Mouse (Mus musculus): ENCODE results near the gene Map2k6. TPM values are rescaled to one million over a fixed set of nuclear protein-coding genes. Genes with fewer than 3 reads are reported as not detected.

The Map2k6 gene
- polyA plus RNA-seq, 1 experiment: 12.5 TPM

- TF ChIP-seq CTCF (IDR thresholded peaks at IDR 0.05; ENCODE audit: borderline replicate concordance, insufficient read depth, low read depth, low read length) (no peak), POLR2A (IDR thresholded peaks at IDR 0.05; ENCODE audit: borderline replicate concordance, insufficient read depth, low read length) (no peak)
- no peaks in the 10 kb centered on the region for H3K4me1 ChIP-seq (ENCODE audit: control insufficient read depth, insufficient read depth, low read length)
- H3K27me3 ChIP-seq (ENCODE audit: control insufficient read depth, insufficient read depth, low read length): no peaks in the 10 kb centered on the region
- no peak overlapping the region for H3K4me3 ChIP-seq (replicated peaks; ENCODE audit: insufficient read depth, low read depth, low read length)
- 80% methylated on average over 9 of the region's 9 CpGs for WGBS
- no peak overlapping the region for H3K27ac ChIP-seq (ENCODE audit: insufficient read depth, low read length)
- no peak for DNase-seq
Observed at GRCm38 (mm10) chr11:110405607-110406006, 6.7 kb downstream of the Map2k6 start.

- H3K4me1 ChIP-seq (ENCODE audit: control insufficient read depth, insufficient read depth, low read length): no peaks in the 10 kb centered on the region
- no peak for DNase-seq
- TF ChIP-seq POLR2A (IDR thresholded peaks at IDR 0.05; ENCODE audit: borderline replicate concordance, insufficient read depth, low read length): no peak
- no peak for TF ChIP-seq CTCF (IDR thresholded peaks at IDR 0.05; ENCODE audit: borderline replicate concordance, insufficient read depth, low read depth, low read length)
- H3K27ac ChIP-seq (ENCODE audit: insufficient read depth, low read length): no peak overlapping the region
- H3K4me3 ChIP-seq (replicated peaks; ENCODE audit: insufficient read depth, low read depth, low read length): no peak overlapping the region
- WGBS: 91% methylated on average over 12 of the region's 12 CpGs
- no peaks in the 10 kb centered on the region for H3K27me3 ChIP-seq (ENCODE audit: control insufficient read depth, insufficient read depth, low read length)
Observed at GRCm38 (mm10) chr11:110409131-110409530, 10.2 kb downstream of the Map2k6 start.

- TF ChIP-seq POLR2A (IDR thresholded peaks at IDR 0.05; ENCODE audit: borderline replicate concordance, insufficient read depth, low read length) (no peak), CTCF (IDR thresholded peaks at IDR 0.05; ENCODE audit: borderline replicate concordance, insufficient read depth, low read depth, low read length) (no peak)
- no peak for DNase-seq
Observed at GRCm38 (mm10) chr11:110409776-110410175, 10.9 kb downstream of the Map2k6 start.

GRCm38 (mm10) chr11:110411596-110411995 lies 12.7 kb downstream of the Map2k6 start:
- no peak for TF ChIP-seq POLR2A (IDR thresholded peaks at IDR 0.05; ENCODE audit: borderline replicate concordance, insufficient read depth, low read length)
- TF ChIP-seq CTCF (IDR thresholded peaks at IDR 0.05; ENCODE audit: borderline replicate concordance, insufficient read depth, low read depth, low read length): no peak
- H3K4me1 ChIP-seq (ENCODE audit: control insufficient read depth, insufficient read depth, low read length): no peaks in the 10 kb centered on the region
- WGBS: 90% methylated on average over 13 of the region's 13 CpGs
- no peak overlapping the region for H3K4me3 ChIP-seq (replicated peaks; ENCODE audit: insufficient read depth, low read depth, low read length)
- H3K27ac ChIP-seq (ENCODE audit: insufficient read depth, low read length): no peak overlapping the region
- no peaks in the 10 kb centered on the region for H3K27me3 ChIP-seq (ENCODE audit: control insufficient read depth, insufficient read depth, low read length)
- DNase-seq: no peak

More at GRCm38 (mm10) chr11:110409776-110410175, 10.9 kb downstream of the Map2k6 start:
- WGBS: 72% methylated on average over 9 of the region's 9 CpGs
- Histone ChIP-seq H3K27me3 (ENCODE audit: control insufficient read depth, insufficient read depth, low read length) (no peaks in the 10 kb centered on the region), H3K27ac (ENCODE audit: insufficient read depth, low read length) (no peak overlapping the region), H3K4me3 (replicated peaks; ENCODE audit: insufficient read depth, low read depth, low read length) (no peak overlapping the region), H3K4me1 (ENCODE audit: control insufficient read depth, insufficient read depth, low read length) (no peaks in the 10 kb centered on the region)

DNA sequence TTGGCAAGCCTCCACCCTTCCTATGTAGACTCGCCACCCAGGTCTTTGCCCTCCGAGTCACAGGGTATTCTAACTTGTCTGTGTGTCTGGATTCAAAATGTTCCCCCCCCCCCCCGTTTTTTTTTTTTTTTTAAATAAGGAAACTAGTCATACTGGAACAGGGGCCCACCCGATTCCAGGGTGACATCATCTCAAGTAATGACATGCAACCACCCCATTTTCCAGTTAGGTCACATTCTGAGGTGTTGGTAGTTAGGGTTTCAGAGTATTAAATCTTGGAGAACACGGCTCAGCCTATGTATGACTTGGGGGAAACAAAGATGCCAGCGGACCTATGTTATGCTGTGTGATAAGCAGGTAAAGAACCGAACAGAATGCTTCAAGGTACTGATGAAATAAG lies 15.3 kb downstream of the Map2k6 start:
- Histone ChIP-seq H3K4me1 (ENCODE audit: control insufficient read depth, insufficient read depth, low read length) (no peaks in the 10 kb centered on the region; the same call in 1 of the 2 replicates), H3K27ac (ENCODE audit: insufficient read depth, low read length) (no peak overlapping the region), H3K4me3 (replicated peaks; ENCODE audit: insufficient read depth, low read depth, low read length) (no peak overlapping the region), H3K27me3 (ENCODE audit: control insufficient read depth, insufficient read depth, low read length) (no peaks in the 10 kb centered on the region)
- no peak for DNase-seq
- 87% methylated on average over 7 of the region's 7 CpGs for WGBS
- TF ChIP-seq CTCF (IDR thresholded peaks at IDR 0.05; ENCODE audit: borderline replicate concordance, insufficient read depth, low read depth, low read length) (no peak), POLR2A (IDR thresholded peaks at IDR 0.05; ENCODE audit: borderline replicate concordance, insufficient read depth, low read length) (no peak)

GRCm38 (mm10) chr11:110416691-110417090 lies 17.8 kb downstream of the Map2k6 start:
- Histone ChIP-seq H3K4me3 (replicated peaks; ENCODE audit: insufficient read depth, low read depth, low read length) (no peak overlapping the region), H3K27me3 (ENCODE audit: control insufficient read depth, insufficient read depth, low read length) (no peaks in the 10 kb centered on the region), H3K4me1 (ENCODE audit: control insufficient read depth, insufficient read depth, low read length) (no peaks in the 10 kb centered on the region; the same call in 1 of the 2 replicates), H3K27ac (ENCODE audit: insufficient read depth, low read length) (no peak overlapping the region; the same call in 1 of the 2 replicates)
- WGBS: 86% methylated on average over 6 of the region's 6 CpGs
- no peak for DNase-seq
- TF ChIP-seq CTCF (IDR thresholded peaks at IDR 0.05; ENCODE audit: borderline replicate concordance, insufficient read depth, low read depth, low read length): no peak
- no peak for TF ChIP-seq POLR2A (IDR thresholded peaks at IDR 0.05; ENCODE audit: borderline replicate concordance, insufficient read depth, low read length)

DNA sequence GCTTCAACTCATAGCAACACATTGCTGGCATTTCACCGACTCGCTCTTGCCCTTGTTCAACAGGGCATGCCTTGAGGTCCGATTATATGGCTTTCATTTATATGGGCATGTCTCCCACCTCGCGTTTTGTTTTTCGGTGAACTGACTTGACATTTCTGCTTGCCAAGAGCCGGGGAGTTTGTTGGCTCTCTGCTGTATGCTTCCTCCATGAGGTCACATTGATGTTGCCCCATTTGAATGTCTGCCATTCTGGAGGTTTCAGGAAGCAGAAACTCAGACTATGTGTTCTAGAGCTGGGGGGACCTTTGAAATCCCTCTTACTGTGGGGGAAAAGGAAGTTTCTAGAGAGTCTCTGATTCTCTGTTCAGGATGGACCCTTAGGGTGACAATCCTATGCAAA lies 21.5 kb downstream of the Map2k6 start:
- Histone ChIP-seq H3K4me1 (ENCODE audit: control insufficient read depth, insufficient read depth, low read length) (no peaks in the 10 kb centered on the region; the same call in 1 of the 2 replicates), H3K27me3 (ENCODE audit: control insufficient read depth, insufficient read depth, low read length) (no peaks in the 10 kb centered on the region), H3K4me3 (replicated peaks; ENCODE audit: insufficient read depth, low read depth, low read length) (no peak overlapping the region), H3K27ac (ENCODE audit: insufficient read depth, low read length) (no peak overlapping the region)
- TF ChIP-seq POLR2A (IDR thresholded peaks at IDR 0.05; ENCODE audit: borderline replicate concordance, insufficient read depth, low read length) (no peak), CTCF (IDR thresholded peaks at IDR 0.05; ENCODE audit: borderline replicate concordance, insufficient read depth, low read depth, low read length) (no peak)
- 33% methylated on average over 7 of the region's 7 CpGs for WGBS
- DNase-seq: no peak

GRCm38 (mm10) chr11:110426572-110427145 lies 27.7 kb downstream of the Map2k6 start:
- TF ChIP-seq CTCF (IDR thresholded peaks at IDR 0.05; ENCODE audit: borderline replicate concordance, insufficient read depth, low read depth, low read length): no peak
- no peak for TF ChIP-seq POLR2A (IDR thresholded peaks at IDR 0.05; ENCODE audit: borderline replicate concordance, insufficient read depth, low read length)
- H3K4me1 ChIP-seq (ENCODE audit: control insufficient read depth, insufficient read depth, low read length): peaks cover 6% of the 10 kb centered on the region; the same call in 1 of the 2 replicates
- H3K4me3 ChIP-seq (replicated peaks; ENCODE audit: insufficient read depth, low read depth, low read length): no peak overlapping the region
- no peak overlapping the region for H3K27ac ChIP-seq (ENCODE audit: insufficient read depth, low read length)
- H3K27me3 ChIP-seq (ENCODE audit: control insufficient read depth, insufficient read depth, low read length): no peaks in the 10 kb centered on the region
- 95% methylated on average over 6 of the region's 6 CpGs for WGBS
- DNase-seq: no peak

Measured in cerebellum, adult 2 months (tissue).